In genomic region chr8:114959406-114959805, GRCm38 (mm10) we compare ENCODE assay signal across 22 mouse cellular contexts.
A peak's percentile ranks its signal among the peaks of the same experiment; 100 is the strongest.
DNase-seq lines count a peak whose midpoint lies in the region; ATAC-seq and TF ChIP-seq lines count a peak whose summit lies in the region.
"Had no signal": no experiment of that assay in that cellular context is flagged by ENCODE, and none has a peak within 500 bp of the region (broad histone marks: within the 10 kb centered on the region; RNA-seq: fewer than 3 reads in every experiment).

No protein-coding gene starts in this region.

- no peak for ATAC-seq in kidney, postnatal 0 days (replicated peaks; ENCODE audit: low FRiP score, low read depth)
- ATAC-seq: activated CD4-positive, CD25-positive, alpha-beta regulatory T cell, adult 4 months; CD4-positive, CD25-positive, alpha-beta regulatory T cell, adult 4 months; Patski had no signal

- peak; percentile 56 for DNase-seq in gastrocnemius, adult 18-20 months (ENCODE audit: low spot score)
- DNase-seq in gastrocnemius, postnatal 4 days (ENCODE audit: low spot score in 2 of 2): no peak
- no peak for DNase-seq in gastrocnemius, adult 2 months
- DNase-seq in gastrocnemius, adult 8-10 months (ENCODE audit: low spot score in 2 of 2): no peak
- peak; percentile 52 for DNase-seq in kidney, postnatal 0 days (ENCODE audit: low spot score)
- no peak for DNase-seq in kidney, adult 11 months
- DNase-seq in skeletal muscle tissue, adult 2 months (ENCODE audit: low read depth, low spot score): peak; percentile 85
- DNase-seq in frontal cortex, postnatal 25 days (ENCODE audit: low spot score in 2 of 2): no peak
- DNase-seq: adrenal gland, adult 2 months; adrenal gland, adult 8-10 months; adrenal gland, postnatal 10 days; adrenal gland, postnatal 14 days; adrenal gland, postnatal 25 days; adrenal gland, postnatal 36 days; B cell, adult 2 months; cerebellum, adult 11 months; cerebellum, adult 11-12 months had no signal

- peak overlapping the region; percentile 25; the same call in 1 of the 2 replicates for H3K4me3 ChIP-seq in gastrocnemius, adult 2 months
- no peak overlapping the region for H3K4me3 ChIP-seq in kidney, postnatal 0 days (replicated peaks; ENCODE audit: low read depth, low read length)

- H3K4me2 ChIP-seq in kidney, postnatal 0 days (ENCODE audit: low read length): no peak overlapping the region

- H3K9me3 ChIP-seq in kidney, postnatal 0 days (replicated peaks; ENCODE audit: low read length): no peaks in the 10 kb centered on the region

- peak overlapping the region; percentile 89 for H3K27ac ChIP-seq in gastrocnemius, adult 2 months
- H3K27ac ChIP-seq in kidney, postnatal 0 days: no peak overlapping the region

- no peaks in the 10 kb centered on the region for H3K27me3 ChIP-seq in kidney, postnatal 0 days (ENCODE audit: insufficient read depth, low read length)
- H3K27me3 ChIP-seq: CH12.LX, Patski had no signal

- no peak overlapping the region for H3K9ac ChIP-seq in kidney, postnatal 0 days (ENCODE audit: low read depth, low read length)

- no peaks in the 10 kb centered on the region for H3K36me3 ChIP-seq in kidney, postnatal 0 days (ENCODE audit: insufficient read depth, low read length)
- H3K36me3 ChIP-seq: G1E had no signal

- TF ChIP-seq CTCF in gastrocnemius, adult 2 months (IDR thresholded peaks at IDR 0.05): no peak
- TF ChIP-seq CTCF in kidney, postnatal 0 days (IDR thresholded peaks at IDR 0.05; ENCODE audit: low read depth): no peak

- peaks cover 4% of the 10 kb centered on the region for H3K4me1 ChIP-seq in kidney, postnatal 0 days (replicated peaks; ENCODE audit: insufficient read depth, low read length)

- WGBS in kidney, postnatal 0 days: 38% methylated on average over 11 of the region's 11 CpGs

- intact Hi-C loops in gastrocnemius, adult 2 months (cut with DNase I): no loop called here

Comparison
In these comparisons a context has a peak if more than half of its experiments do, and no peak if none do; other contexts are left out.
1. DNase-seq: peak in gastrocnemius, adult 18-20 months (single experiment), kidney, postnatal 0 days (single experiment) and skeletal muscle tissue, adult 2 months (single experiment); none in gastrocnemius, postnatal 4 days (0 of 2), gastrocnemius, adult 2 months (single experiment), gastrocnemius, adult 8-10 months (0 of 2), kidney, adult 11 months (single experiment) and frontal cortex, postnatal 25 days (0 of 2).